In genomic region chr8:61229511-61230195, GRCm38 (mm10) we compare ENCODE assay signal across 12 mouse cellular contexts. TPM values are rescaled to one million over a fixed set of nuclear protein-coding genes. Genes with fewer than 3 reads are reported as not detected.
A peak's percentile ranks its signal among the peaks of the same experiment; 100 is the strongest.
DNase-seq lines count a peak whose midpoint lies in the region; ATAC-seq and TF ChIP-seq lines count a peak whose summit lies in the region.
"Had no signal": no experiment of that assay in that cellular context is flagged by ENCODE, and none has a peak within 500 bp of the region (broad histone marks: within the 10 kb centered on the region; RNA-seq: fewer than 3 reads in every experiment).

No protein-coding gene starts in this region.

- peaks cover 48% of the 10 kb centered on the region for H3K27me3 ChIP-seq in heart, embryonic 10.5 days (ENCODE audit: insufficient read depth, poor library complexity, severe bottlenecking)
- no peaks in the 10 kb centered on the region for H3K27me3 ChIP-seq in lung, embryonic 15.5 days
- no peaks in the 10 kb centered on the region for H3K27me3 ChIP-seq in stomach, postnatal 0 days (ENCODE audit: control insufficient read depth, insufficient read depth, low read length)

- peak; percentile 70 for DNase-seq in heart, embryonic 10.5 days (ENCODE audit: low spot score)
- no peak for DNase-seq in heart, postnatal 4 days
- no peak for DNase-seq in lung, adult 18-20 months
- peak; percentile 28 for DNase-seq in lung, postnatal 36 days
- DNase-seq in stomach, postnatal 0 days (ENCODE audit: low spot score) = no peak
- DNase-seq in left cerebral cortex, postnatal 4 days = no peak
- DNase-seq in embryo, embryonic 11 days = no peak
- DNase-seq: gastrocnemius, postnatal 14 days; layer of hippocampus, adult 9-11 months; retina, postnatal 1 day; thymus, postnatal 25 days had no signal

- 53% methylated on average over 12 of the region's 12 CpGs for WGBS in heart, embryonic 10.5 days
- WGBS in lung, embryonic 15.5 days = 49% methylated on average over 12 of the region's 12 CpGs
- 68% methylated on average over 12 of the region's 12 CpGs for WGBS in stomach, postnatal 0 days

- H3K36me3 ChIP-seq in heart, embryonic 10.5 days = peaks cover 5% of the 10 kb centered on the region; the same call in 1 of the 2 replicates
- H3K36me3 ChIP-seq in lung, embryonic 15.5 days = no peaks in the 10 kb centered on the region
- H3K36me3 ChIP-seq in stomach, postnatal 0 days (ENCODE audit: control insufficient read depth, insufficient read depth, low read length) = no peaks in the 10 kb centered on the region; the same call in 1 of the 2 replicates

- H3K4me2 ChIP-seq in lung, embryonic 15.5 days = 0 out of 2 replicates have a peak overlapping the region, but pooled peaks have one; percentile 2
- no peak overlapping the region for H3K4me2 ChIP-seq in stomach, postnatal 0 days (replicated peaks; ENCODE audit: low read depth)

- peaks cover 21% of the 10 kb centered on the region for H3K4me1 ChIP-seq in heart, embryonic 10.5 days
- H3K4me1 ChIP-seq in lung, embryonic 15.5 days = peaks cover 71% of the 10 kb centered on the region
- no peaks in the 10 kb centered on the region; the same call in 1 of the 2 replicates for H3K4me1 ChIP-seq in stomach, postnatal 0 days (replicated peaks; ENCODE audit: control insufficient read depth, insufficient read depth)

- no peak overlapping the region for H3K9ac ChIP-seq in lung, embryonic 15.5 days
- H3K9ac ChIP-seq in stomach, postnatal 0 days (ENCODE audit: low read length) = no peak overlapping the region

- TF ChIP-seq CTCF in stomach, postnatal 0 days (IDR thresholded peaks at IDR 0.05; ENCODE audit: low read depth) = no peak

- intact Hi-C loops in left cerebral cortex, postnatal 4 days (cut with DNase I) = loop anchor here (10.0 kb wide), 2 partner anchors 125 to 255 kb away; partner anchors contain the start of gene Cbr4

- H3K9me3 ChIP-seq in heart, embryonic 10.5 days = no peaks in the 10 kb centered on the region
- no peaks in the 10 kb centered on the region for H3K9me3 ChIP-seq in lung, embryonic 15.5 days
- no peaks in the 10 kb centered on the region for H3K9me3 ChIP-seq in stomach, postnatal 0 days (ENCODE audit: control insufficient read depth, low read length)

- no peak for TF ChIP-seq EP300 in stomach, postnatal 0 days (optimal IDR thresholded peaks at IDR 0.05)

- H3K27ac ChIP-seq in heart, embryonic 10.5 days = peak overlapping the region; percentile 2; the same call in 1 of the 2 replicates
- H3K27ac ChIP-seq in lung, embryonic 15.5 days = no peak overlapping the region
- H3K27ac ChIP-seq in stomach, postnatal 0 days (replicated peaks) = 0 out of 2 replicates have a peak overlapping the region, but pooled peaks have one; percentile 8

- H3K4me3 ChIP-seq in heart, embryonic 10.5 days = no peak overlapping the region
- no peak overlapping the region for H3K4me3 ChIP-seq in lung, embryonic 15.5 days
- H3K4me3 ChIP-seq in stomach, postnatal 0 days (ENCODE audit: low read depth, low read length) = no peak overlapping the region

- no peak for ATAC-seq in lung, embryonic 15.5 days (ENCODE audit: borderline replicate concordance, extremely low read depth, low FRiP score, low TSS enrichment)
- ATAC-seq in stomach, postnatal 0 days (ENCODE audit: low FRiP score, low TSS enrichment) = no peak

RNA-seq across cellular contexts. Expression of gene Sh3rf1, which starts 6.0 kb away (rescaled TPM):
- polyA plus RNA-seq in heart, embryonic 10.5 days (2016; fragmentation: Nextera tagmentation; extraction: Ambion mirVana) = 5.6 and 8.4 TPM in 2 replicates
- 10 to 100 TPM; 10.1 to 11.3 TPM for total RNA-seq in heart, postnatal 4 days (2021)
- polyA plus RNA-seq in lung, embryonic 15.5 days (2015; fragmentation: Nextera tagmentation; extraction: Ambion mirVana) = 15.8 and 16.8 TPM in 2 replicates
- 4.8 and 5.0 TPM in 2 replicates for polyA plus RNA-seq in stomach, postnatal 0 days (2015; fragmentation: Nextera tagmentation; extraction: Ambion mirVana)
- 10 to 100 TPM; 40.2 to 47.3 TPM for total RNA-seq in left cerebral cortex, postnatal 4 days (2021)

Comparison
In these comparisons a context has a peak if more than half of its experiments do, and no peak if none do; other contexts are left out.
1. DNase-seq: peak in heart, embryonic 10.5 days (single experiment) and lung, postnatal 36 days (single experiment); none in heart, postnatal 4 days (single experiment), lung, adult 18-20 months (0 of 2), stomach, postnatal 0 days (single experiment), left cerebral cortex, postnatal 4 days (single experiment) and embryo, embryonic 11 days (single experiment).